Mouse (Mus musculus): ENCODE measurements around the gene Hoxd9. TPM values are rescaled to one million over a fixed set of nuclear protein-coding genes. Genes with fewer than 3 reads are reported as not detected.

Hoxd9 gene
- total RNA-seq, 2 experiments from 2014 or later: 0.15 to 0.44 TPM

DNA sequence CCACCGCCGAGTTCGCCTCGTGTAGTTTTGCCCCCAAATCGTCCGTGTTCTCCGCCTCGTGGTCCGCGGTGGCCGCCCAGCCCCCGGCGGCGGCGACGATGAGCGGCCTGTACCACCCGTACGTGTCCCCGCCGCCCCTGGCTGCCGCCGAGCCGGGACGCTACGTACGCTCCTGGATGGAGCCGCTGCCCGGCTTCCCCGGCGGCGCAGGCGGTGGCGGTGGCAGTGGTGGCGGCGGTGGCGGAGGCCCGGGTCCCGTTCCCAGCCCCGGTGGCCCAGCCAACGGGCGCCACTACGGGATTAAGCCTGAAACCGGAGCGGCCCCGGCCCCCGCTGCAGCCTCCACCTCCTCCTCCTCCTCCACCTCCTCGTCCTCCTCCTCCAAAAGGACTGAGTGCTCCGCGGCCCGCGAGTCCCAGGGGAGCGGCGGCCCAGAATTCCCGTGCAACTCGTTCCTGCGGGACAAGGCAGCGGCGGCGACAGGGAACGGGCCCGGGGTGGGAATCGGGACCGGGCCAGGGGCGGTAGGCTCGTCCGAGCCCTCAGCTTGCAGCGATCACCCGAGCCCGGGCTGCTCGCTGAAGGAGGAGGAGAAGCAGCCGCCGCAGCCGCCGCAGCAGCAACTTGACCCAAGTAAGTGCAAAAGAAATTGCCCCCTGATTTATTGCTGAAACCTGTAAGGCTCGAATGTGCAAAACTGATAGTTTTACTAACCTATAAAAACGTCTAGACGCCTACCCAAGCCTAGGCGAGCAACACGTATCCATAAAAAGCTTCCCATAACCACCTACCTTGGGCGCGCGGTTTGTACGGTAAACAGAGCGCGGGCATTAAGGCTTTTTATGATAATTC lies 900 bp downstream of the Hoxd9 start:
- DNase-seq: peak in 1 of 2 experiments; percentile 40

DNA sequence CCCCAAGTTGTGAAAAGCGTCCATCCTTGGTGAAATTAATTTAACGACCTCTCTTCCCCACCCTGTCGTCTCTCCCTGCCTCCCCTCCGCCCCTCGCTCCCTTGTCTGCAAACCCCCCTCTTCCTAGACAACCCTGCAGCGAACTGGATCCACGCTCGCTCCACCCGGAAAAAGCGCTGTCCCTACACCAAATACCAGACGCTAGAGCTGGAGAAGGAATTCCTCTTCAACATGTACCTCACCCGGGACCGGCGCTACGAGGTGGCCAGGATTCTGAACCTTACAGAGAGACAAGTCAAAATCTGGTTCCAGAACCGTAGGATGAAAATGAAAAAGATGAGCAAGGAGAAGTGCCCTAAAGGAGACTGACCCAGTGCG lies 1.5 kb downstream of the Hoxd9 start:
- DNase-seq: peak in 1 of 2 experiments; percentile 36

DNA sequence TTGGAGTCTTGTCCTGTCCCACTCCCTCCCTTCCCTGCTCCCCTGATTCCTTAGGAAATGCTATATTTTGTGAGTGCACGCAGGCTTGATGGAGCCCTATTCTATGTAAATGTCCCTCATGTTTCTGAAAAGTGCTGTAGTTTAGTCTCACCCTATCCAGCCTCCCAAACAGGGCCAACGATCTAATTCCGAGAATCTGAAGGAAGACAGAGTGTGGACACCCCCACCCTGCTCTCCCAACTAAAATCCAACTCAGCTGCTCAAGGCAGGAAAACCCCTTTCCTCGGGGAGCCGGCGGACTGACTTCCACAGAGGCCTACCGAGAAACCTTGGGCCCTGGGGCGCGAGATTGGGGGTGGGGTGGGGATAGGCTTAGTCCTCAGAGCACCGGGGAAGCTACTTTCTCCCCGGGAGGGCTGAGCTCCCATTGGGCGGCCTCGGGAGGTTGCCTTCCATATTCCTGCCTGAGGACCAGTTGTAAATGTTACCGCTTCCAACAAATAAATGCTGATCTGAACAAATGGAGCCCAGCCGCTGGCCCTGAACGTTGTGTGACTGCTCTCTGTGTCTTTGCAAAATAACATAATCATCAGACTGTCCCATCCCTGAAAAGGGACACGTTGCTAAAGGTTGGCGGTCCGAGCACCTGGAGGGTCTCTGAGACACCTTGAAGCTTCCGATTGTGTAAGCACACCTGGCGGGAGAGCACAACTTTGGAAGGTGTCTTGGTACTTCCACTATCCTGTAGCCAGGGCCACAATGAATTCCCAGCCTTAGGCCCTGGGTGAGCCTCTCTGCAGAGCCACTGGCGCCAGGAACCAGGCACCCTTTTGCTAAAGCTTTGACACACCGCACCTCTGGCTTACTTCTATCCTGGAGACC lies 2.4 kb downstream of the Hoxd9 start:
- DNase-seq: peak in 1 of 2 experiments; percentile 16

DNA sequence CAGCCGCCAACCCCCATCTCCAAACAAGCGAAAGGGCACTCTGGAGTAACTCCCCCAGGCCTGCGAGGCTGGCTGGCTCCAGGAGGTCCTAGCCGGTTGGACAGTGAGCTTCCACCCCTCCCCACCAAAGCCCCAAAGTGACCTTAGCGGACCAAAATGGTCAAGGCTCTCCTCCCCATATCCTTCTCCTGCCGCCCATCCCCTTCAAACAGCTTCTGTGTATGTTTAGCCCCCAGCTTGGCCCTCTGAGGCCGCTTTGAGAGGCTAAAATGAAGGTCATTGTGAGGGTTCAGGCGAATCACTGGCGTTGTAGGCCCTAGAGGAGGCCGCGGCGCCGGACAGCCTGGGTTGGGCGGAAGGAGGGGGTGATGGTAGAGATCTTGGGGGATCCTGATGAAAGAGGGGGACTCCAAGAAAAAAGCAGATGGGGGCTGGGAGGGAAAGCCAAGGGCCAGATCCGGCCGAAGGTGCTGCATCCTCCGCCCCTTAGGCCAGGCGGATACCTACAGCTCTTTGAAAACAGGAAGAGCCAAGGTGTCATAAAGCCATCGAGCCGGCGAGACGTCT lies 3.1 kb downstream of the Hoxd9 start:
- no peak for DNase-seq

DNA sequence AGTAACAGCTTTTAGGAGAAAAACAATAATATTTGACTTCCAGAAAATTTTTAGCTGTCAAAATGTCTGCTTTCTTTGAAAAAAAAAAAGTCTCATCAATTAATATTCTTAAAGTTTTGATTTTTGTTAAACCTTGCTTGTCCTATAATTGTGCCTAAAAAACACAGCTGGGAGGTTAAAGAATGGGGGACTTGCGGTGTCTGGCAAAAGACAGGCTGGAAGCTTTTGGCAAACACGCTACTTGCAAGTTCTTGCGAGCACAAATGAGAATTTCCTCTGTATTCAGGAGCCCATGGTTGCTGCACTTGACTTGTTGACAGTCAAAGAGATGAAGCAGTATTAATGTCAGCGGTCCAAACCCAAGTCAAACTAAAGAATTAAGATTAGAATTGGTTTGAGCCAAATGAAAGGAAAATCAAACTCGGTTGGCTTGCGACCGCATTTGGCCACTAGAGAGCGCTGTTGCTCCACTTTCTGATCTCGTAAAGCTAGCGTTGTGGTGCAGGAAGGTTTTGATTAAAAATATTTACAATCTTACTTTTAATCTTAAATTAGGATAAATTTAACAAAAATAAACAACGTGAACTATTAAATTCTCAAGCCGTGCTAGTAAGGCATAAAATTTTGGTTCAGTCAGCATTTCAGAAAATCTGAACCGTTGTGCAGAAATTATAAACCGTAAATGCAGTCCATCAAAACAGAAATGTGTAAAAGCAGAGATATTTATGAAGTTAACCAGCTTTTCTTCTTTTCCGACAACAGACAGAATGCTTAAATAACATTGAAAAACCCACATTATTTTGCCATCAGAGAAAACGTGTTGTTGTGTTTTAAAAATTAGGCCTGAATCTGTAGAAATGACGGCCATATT lies 4.7 kb downstream of the Hoxd9 start:
- peak; percentile 67 to 91 for DNase-seq

DNA sequence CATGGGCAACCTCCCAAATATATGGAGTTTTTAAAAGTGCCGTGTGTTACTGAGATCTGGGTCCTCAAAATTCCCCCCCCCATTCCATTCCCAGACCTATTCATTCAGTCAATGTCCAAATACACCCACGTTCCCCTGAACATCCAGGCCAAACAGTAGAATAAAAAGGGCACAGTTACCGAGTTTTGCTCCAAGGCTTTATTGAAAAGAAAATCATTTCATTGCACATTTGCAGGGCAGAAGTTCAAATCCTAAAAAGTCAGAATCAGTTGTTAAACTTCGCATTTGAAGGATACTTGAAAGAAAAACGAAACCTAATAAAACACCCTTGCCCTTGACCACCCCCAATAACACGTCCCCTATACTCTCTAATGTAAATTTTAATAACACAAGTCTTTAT lies 5.3 kb downstream of the Hoxd9 start:
- no peak for DNase-seq

DNA sequence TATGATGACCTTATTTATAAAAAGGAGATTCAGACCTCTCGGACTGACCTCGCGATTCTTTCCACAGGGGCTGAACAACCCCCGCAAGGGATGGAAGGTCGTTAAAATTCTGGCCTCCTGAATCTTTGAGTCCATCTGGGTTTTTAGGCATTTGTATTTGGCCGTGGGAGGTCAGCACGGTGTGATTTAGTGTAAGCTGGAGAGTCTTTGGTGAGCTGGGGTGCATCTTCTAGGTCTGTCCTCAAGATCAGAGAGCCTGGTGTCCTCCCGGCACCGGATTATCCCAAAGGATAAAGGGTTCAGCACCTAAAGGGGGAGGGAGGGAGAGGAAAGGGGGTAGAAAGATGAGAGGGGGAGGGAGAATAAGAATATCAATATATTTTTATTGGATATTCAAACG lies 5.8 kb downstream of the Hoxd9 start:
- DNase-seq: no peak

DNA sequence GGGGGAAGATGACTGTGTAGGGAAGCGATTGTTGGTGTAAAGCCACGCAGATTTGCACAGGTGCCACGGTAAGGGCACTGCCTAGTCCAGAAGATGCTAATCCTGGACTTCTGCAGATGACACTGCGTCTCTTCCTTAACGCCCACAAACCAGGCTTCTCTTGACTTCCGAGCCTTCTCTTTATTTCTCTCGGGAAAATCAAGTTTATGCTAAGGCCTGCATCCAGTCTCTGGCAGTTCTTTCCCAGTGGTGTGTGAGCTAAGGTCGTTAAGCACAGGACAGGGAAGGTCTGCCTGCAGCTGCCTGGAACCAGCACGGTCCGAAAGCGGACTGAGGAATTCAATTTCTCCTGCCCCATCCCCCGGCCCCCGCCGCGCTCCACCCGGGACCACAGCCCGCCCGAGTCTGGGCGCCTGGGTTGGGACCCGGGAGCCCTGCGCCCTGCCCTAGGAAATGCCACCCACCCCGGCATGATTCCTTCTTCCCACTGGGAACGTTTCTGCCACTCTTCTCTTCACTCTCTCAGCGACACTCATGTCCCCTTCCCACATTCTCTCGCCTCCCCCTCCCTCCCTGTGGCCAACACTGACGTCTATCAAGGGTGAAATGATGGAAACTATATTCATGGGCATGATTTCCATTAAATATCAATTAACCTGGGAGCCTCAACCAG lies 6.3 kb downstream of the Hoxd9 start:
- DNase-seq: no peak

DNA sequence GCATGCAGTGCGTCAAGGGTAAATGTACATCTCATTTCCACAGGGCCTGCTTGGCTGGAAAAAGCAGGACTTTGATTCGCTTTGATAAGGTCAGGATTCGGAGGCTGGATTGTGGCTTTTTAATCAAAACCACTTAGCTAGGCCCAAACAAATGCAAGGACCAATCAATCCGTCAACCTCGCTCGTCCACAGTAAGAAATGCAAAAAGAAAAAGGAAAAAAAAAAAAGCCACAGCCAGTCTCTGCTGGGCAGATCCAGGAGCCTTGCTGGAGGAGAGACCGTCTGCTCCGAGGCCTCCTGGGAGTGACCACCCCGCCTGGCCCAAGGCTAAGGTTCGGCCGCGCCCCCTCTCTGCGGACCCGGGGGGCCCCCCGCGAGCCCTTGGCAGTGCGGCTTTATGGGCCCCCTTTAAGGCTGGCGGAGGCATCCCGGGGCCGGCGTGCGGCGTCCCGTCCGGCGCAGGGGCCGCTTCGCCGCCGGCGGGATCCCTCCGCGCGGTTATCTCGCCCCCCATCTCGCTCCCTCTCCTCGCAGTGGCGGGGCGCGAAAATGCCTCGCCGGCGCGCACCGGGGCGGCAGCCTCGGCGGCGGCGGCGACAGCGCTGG lies 7.0 kb downstream of the Hoxd9 start, which contains the start of gene Hoxd8:
Gene Hoxd8, plus strand, starts transcription at position 223 of the 606 bp plus-strand sequence.
- peak in 1 of 2 experiments; percentile 41 for DNase-seq

DNA sequence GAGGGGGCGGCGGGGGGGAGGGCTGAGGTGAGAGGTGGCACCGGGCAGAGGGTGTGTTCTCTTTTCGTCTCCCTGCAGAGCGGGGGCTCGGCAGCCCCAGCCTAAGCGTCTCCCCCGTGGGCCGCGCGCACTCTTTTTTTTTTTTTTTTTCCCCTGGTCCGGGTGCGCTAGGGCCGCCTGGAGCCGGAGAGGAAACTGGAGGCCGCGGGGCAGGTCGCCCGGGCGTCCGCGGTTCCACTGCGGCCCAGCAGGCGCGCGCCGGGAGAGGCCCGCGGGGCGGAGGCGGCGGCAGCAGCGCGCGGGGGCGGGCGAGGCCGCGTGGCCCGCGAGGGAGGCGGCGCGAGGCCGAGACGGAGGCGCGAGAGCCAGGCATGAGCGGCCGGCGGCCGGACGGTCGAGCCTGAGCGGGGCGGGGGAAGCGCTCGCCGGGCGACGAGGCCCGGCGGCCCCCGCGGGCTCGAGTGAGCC lies 7.5 kb downstream of the Hoxd9 start:
- DNase-seq: no peak

DNA sequence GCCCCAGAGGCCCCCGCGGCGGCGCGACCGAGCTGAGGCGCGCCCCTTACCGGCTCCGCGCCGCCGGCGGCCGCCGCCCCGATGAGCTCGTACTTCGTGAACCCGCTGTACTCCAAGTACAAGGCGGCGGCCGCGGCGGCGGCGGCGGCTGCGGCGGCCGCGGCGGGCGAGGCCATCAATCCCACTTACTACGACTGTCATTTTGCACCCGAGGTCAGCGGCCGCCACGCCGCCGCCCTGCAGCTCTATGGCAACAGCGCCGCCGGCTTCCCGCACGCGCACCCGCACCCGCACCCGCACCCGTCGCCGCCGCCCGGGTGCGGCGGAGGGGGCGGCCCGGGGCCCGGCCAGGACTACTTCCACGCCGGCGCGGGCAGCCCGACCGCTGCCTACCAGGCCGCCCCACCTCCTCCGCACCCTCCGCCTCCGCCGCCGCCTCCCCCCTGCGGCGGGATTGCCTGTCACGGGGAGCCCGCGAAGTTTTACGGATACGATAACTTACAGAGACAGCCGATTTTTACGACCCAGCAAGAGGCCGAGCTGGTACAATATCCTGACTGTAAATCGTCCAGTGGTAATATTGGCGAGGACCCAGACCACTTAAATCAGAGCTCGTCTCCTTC lies 8.1 kb downstream of the Hoxd9 start:
- DNase-seq: no peak

DNA sequence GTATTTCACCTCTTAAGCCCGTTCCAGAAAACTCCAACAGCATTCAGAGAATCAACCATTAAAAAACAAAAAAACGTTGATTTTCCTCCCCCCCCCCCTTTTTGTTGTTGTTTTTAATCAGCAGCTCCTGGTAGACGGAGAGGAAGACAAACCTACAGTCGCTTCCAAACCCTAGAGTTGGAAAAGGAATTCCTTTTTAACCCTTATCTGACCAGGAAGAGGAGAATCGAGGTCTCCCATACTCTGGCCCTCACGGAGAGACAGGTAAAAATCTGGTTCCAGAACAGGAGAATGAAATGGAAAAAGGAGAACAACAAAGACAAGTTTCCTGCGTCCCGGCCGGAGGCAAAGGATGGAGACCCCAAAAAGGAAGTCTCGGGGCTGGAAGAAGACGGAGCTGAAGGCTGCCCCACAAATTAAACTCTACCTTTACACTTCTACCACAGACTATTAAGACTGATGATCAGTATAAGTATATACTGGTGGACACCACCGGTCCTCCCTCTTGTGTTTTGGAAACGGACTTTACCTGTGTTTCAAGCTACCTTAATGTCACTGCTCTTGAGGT lies 8.9 kb downstream of the Hoxd9 start:
- DNase-seq: no peak

DNA sequence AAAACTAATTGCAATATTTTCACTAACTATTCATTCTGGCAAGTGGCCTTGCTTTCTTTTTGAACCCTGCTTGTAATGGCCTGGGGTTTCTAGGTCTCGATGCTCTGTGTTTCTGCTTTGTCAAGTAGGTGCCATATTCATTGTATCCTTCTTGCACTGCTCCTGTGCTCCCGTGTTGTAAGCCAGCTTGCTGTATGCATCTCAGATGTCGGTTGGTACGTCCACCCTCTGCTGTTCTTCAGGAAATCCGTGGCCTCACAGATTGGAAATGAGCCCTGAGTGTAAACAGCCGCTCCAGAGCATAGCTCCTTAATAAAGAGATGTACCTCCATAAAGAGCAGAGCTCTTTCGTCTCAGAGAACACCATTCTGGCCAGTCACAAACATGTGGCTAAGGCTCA lies 10.1 kb downstream of the Hoxd9 start:
- no peak for DNase-seq

DNA sequence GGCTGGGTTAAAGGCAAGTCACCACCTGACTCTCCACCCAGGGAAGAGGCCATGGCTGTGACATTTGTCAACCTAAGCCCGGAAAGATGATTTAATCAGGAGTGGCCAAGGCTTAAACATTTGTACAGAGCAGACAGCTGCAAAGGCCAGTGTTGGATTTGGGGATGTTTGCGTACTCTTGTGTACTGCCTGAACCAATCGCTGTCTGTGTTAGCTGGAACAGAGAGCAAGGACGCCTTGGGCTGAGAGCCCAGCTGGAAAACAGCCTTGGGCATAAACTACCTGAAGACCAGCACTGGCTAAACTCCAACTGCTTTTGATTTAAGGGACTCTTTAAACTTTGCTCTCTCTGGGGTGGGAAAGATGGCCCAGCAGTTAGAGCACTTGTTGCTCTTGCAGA lies 11.1 kb downstream of the Hoxd9 start:
- DNase-seq: no peak

DNA sequence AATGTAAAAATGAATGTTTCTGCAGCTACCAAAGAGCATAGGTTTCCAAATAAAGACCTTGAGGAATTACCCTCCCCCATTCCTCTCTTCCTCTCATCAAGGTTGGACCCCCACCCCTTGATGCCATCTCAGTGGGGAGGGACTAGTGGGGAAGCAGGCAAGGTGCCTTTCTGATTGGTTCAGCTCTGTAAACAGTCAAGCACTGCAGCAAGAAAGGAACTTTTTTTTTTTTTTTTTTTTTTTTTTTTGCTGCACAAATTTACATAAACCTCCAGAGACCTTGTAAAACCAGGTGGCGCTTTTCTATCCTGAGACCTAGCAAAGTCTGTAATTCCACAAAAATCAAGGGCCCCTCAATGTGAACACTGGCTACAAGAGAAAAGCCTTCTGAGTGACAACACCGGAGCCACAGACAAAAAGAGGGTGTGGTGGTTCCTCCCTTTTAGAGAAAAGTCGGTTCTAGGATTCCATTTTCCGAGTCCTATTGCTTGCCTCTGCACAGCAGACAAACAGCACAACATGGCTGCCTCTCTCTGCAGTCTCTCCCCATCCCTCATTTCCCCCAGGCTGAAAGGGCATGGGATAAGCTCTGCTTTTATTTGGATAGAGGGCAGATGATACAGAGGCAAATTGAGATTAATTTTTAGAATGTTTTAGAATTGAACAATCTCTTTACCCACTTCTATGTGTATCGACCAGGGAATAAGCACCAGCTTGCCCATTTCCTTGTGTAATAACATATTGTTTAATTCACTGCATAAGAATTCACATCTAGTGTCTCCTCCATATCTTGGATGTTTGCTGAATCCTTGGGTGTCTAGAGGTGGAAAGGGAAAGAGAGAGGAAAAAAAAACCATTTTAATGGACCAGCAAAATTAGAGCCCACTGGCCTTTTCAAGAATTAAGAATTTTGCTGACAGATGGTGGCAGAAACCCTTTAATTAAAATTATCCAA lies 12.2 kb downstream of the Hoxd9 start:
- DNase-seq: no peak

DNA sequence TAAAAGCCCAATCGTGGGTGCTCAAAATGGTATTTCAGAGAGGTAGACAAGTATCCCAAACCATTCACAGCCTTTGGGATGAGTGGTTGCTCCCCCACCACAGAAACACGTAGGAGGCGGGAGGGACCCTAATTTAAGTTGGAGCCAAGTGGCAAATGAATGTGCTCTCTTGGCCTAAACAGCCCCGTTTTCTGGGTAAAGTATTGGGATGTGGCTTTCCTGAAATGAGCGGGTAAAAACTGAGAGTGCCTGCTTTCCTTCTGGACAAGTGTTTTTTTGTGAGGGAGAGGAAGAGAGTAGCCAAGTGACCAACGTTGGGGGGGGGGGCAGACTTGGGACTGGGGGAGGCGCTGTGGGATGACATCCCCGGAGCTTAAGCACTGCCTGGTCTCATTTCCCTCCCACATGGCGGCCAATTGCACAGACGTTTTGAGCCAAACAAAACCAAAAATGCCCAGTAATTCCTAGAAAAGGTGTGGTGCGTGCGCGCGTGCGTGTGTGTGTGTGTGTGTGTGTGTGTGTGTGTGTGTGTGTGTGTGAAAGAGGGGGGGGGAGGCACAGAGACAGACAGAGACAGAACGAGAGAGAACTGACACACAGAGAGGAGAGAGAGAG lies 13.5 kb downstream of the Hoxd9 start:
- DNase-seq: peak in 1 of 2 experiments; percentile 9

DNA sequence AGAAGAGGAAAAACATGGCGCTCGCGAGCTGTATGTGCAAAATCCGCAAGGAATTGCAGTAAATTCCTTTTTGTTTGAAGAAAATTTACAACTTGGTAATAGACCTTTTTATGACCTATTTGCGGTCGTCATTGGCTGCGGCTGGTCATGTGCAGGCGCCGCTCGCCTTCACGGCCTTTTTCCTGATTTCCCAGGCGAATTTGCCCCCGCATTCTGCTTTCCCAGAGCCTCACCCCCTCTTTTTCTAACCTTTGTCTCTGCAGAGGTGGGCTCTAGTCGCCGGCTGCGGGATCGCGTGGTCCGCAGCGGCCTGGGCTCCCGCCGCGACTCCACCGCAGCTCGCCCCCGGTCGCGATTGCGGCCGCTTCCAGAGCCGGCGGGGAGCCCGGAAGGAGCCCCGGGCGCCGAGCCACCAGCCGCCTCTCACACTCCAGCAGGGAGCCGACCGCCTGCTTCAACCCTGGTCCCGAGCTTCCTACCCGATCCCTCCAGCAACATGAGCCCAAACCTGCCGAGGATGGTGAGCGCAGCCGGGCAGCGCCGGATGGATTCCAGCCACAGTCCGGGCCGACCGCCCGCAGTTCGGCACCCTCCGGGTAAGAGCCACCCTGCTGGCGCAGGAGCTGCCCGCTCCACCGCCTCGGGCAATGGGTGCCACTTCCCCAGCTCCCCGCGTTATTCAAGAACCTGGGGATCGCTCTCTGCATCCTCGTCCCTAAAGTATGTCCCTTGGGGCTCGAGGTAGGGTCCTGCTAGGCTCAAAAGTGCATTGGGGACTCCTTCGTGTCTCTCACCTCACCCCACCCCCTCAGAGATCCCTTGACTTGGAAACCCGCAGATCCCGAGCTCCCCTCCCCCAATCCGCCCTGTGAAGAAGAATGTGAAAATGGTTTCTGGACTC lies 14.4 kb downstream of the Hoxd9 start, which contains the start of the genes Hoxd3 and Hoxd4:
Gene Hoxd3, plus strand, starts transcription at position 207 of the 901 bp plus-strand sequence.
Gene Hoxd4, plus strand, starts transcription at position 209 of the 901 bp plus-strand sequence.
- DNase-seq: peak in 1 of 2 experiments; percentile 50
